Mouse (Mus musculus): ENCODE data around the gene Rabl2. TPM values are rescaled to one million over a fixed set of nuclear protein-coding genes. Genes with fewer than 3 reads are reported as not detected.

Rabl2 gene
- polyA plus RNA-seq, 1 experiment = 10.2 TPM

GRCm38 (mm10) chr15:89544171-89544570, 47.6 kb downstream of the Rabl2 start:
- TF ChIP-seq POLR2A (IDR thresholded peaks at IDR 0.05; ENCODE audit: control insufficient read depth, extremely low read depth, insufficient read depth, low read length, poor library complexity) (no peak), CTCF (IDR thresholded peaks at IDR 0.05; ENCODE audit: borderline replicate concordance, control insufficient read depth, extremely low read depth, insufficient read depth, low read length, poor library complexity) (no peak)
- 97% methylated on average over 7 of the region's 7 CpGs for WGBS

GRCm38 (mm10) chr15:89533843-89534207, 57.9 kb downstream of the Rabl2 start:
- H3K4me3 ChIP-seq (ENCODE audit: control insufficient read depth, insufficient read depth, low read length) = no peak overlapping the region
- no peaks in the 10 kb centered on the region for H3K4me1 ChIP-seq (replicated peaks; ENCODE audit: control insufficient read depth, insufficient read depth, low read length)
- no peaks in the 10 kb centered on the region for H3K36me3 ChIP-seq (ENCODE audit: control insufficient read depth, insufficient read depth, low read length)
- no peak for DNase-seq
- no peak for TF ChIP-seq POLR2A (IDR thresholded peaks at IDR 0.05; ENCODE audit: control insufficient read depth, extremely low read depth, insufficient read depth, low read length, poor library complexity)
- TF ChIP-seq CTCF (IDR thresholded peaks at IDR 0.05; ENCODE audit: borderline replicate concordance, control insufficient read depth, extremely low read depth, insufficient read depth, low read length, poor library complexity) = no peak
- H3K27ac ChIP-seq (ENCODE audit: control insufficient read depth, insufficient read depth, low read length) = no peak overlapping the region
- 92% methylated on average over 10 of the region's 10 CpGs for WGBS
- H3K27me3 ChIP-seq (ENCODE audit: control insufficient read depth, insufficient read depth, low read length) = no peaks in the 10 kb centered on the region

More at GRCm38 (mm10) chr15:89544171-89544570, 47.6 kb downstream of the Rabl2 start:
- no peak for DNase-seq
- Histone ChIP-seq H3K4me3 (ENCODE audit: control insufficient read depth, insufficient read depth, low read length) (no peak overlapping the region), H3K4me1 (replicated peaks; ENCODE audit: control insufficient read depth, insufficient read depth, low read length) (no peaks in the 10 kb centered on the region), H3K27ac (ENCODE audit: control insufficient read depth, insufficient read depth, low read length) (no peak overlapping the region), H3K36me3 (ENCODE audit: control insufficient read depth, insufficient read depth, low read length) (no peaks in the 10 kb centered on the region), H3K27me3 (ENCODE audit: control insufficient read depth, insufficient read depth, low read length) (no peaks in the 10 kb centered on the region)

GRCm38 (mm10) chr15:89532924-89533842, 58.5 kb downstream of the Rabl2 start:
- H3K36me3 ChIP-seq (ENCODE audit: control insufficient read depth, insufficient read depth, low read length) = no peaks in the 10 kb centered on the region
- WGBS = 96% methylated on average over 23 of the region's 23 CpGs

More at GRCm38 (mm10) chr15:89532924-89533842, 58.5 kb downstream of the Rabl2 start:
- TF ChIP-seq CTCF (IDR thresholded peaks at IDR 0.05; ENCODE audit: borderline replicate concordance, control insufficient read depth, extremely low read depth, insufficient read depth, low read length, poor library complexity) (no peak), POLR2A (IDR thresholded peaks at IDR 0.05; ENCODE audit: control insufficient read depth, extremely low read depth, insufficient read depth, low read length, poor library complexity) (no peak)
- Histone ChIP-seq H3K27me3 (ENCODE audit: control insufficient read depth, insufficient read depth, low read length) (no peaks in the 10 kb centered on the region), H3K4me3 (ENCODE audit: control insufficient read depth, insufficient read depth, low read length) (no peak overlapping the region), H3K27ac (ENCODE audit: control insufficient read depth, insufficient read depth, low read length) (no peak overlapping the region), H3K4me1 (replicated peaks; ENCODE audit: control insufficient read depth, insufficient read depth, low read length) (no peaks in the 10 kb centered on the region)
- no peak for DNase-seq

Other genes with a start within 250 kb of the Rabl2 start
- gene Lmf2, start 236.3 kb downstream of the Rabl2 start, polyA plus RNA-seq (2012; rRNA removed) = 129 and 146 TPM in 2 replicates
- gene Ncaph2, start 236.2 kb downstream of the Rabl2 start, polyA plus RNA-seq (2012; rRNA removed) = 351 and 370 TPM in 2 replicates
- gene Sco2, start 218.1 kb downstream of the Rabl2 start, polyA plus RNA-seq (2012; rRNA removed) = 37.4 and 43.3 TPM in 2 replicates
- 5.9 and 7.8 TPM in 2 replicates for gene Tymp, start 214.9 kb downstream of the Rabl2 start, polyA plus RNA-seq (2012; rRNA removed)
- 21.1 and 21.9 TPM in 2 replicates for gene Odf3b, start 212.6 kb downstream of the Rabl2 start, polyA plus RNA-seq (2012; rRNA removed)
- 0.08 and 0.13 TPM in 2 replicates for gene Klhdc7b, start 207.0 kb downstream of the Rabl2 start, polyA plus RNA-seq (2012; rRNA removed)
- not detected in 2 replicates for gene Syce3, start 181.4 kb downstream of the Rabl2 start, polyA plus RNA-seq (2012; rRNA removed)
- gene Cpt1b, start 166.1 kb downstream of the Rabl2 start, polyA plus RNA-seq (2012; rRNA removed) = 47.0 and 76.6 TPM in 2 replicates
- gene C730034F03Rik, start 162.3 kb downstream of the Rabl2 start, polyA plus RNA-seq (2012; rRNA removed) = 1.8 and 2.2 TPM in 2 replicates
- 3.2 TPM in 2 replicates for gene Gm44502, start 162.2 kb downstream of the Rabl2 start, polyA plus RNA-seq (2012; rRNA removed)
- gene Chkb, start 162.0 kb downstream of the Rabl2 start, polyA plus RNA-seq (2012; rRNA removed) = 92.0 and 99.8 TPM in 2 replicates
- gene Mapk8ip2, start 138.0 kb downstream of the Rabl2 start, polyA plus RNA-seq (2012; rRNA removed) = 0.11 and 0.13 TPM in 2 replicates
- 37.9 and 43.0 TPM in 2 replicates for gene Arsa, start 114.5 kb downstream of the Rabl2 start, polyA plus RNA-seq (2012; rRNA removed)
- 6.8 and 8.2 TPM in 2 replicates for gene Shank3, start 92.3 kb downstream of the Rabl2 start, polyA plus RNA-seq (2012; rRNA removed)
- 0.15 and 0.16 TPM in 2 replicates for gene Acr, start 23.6 kb downstream of the Rabl2 start, polyA plus RNA-seq (2012; rRNA removed)
- not detected in 2 replicates for gene Syt10, start 249.9 kb upstream of the Rabl2 start, polyA plus RNA-seq (2012; rRNA removed)